Mouse (Mus musculus): ENCODE results near the gene Gm21293.
"Not testable (repeated sequence)": the region's sequence is repeated elsewhere in the genome, so short reads cannot be mapped to it uniquely, and the experiment has no call there.

The Gm21293 gene

GRCm38 (mm10) chr10:104142687-104143086 is at the start of gene Gm21293:
TSS of gene Gm21293 (plus strand) at chr10:104142987.
- DNase-seq (ENCODE audit: extremely low read depth, low read depth, low spot score), result not testable (repeated sequence)

GRCm38 (mm10) chr10:104110044-104110443 is 32.7 kb upstream of the Gm21293 start:
- no peak for DNase-seq (ENCODE audit: extremely low read depth, low read depth, low spot score)

- no peak for DNase-seq (ENCODE audit: extremely low read depth, low read depth, low spot score)
These were observed 24.5 kb upstream of the Gm21293 start for GRCm38 (mm10) chr10:104118312-104118711.

- DNase-seq (ENCODE audit: extremely low read depth, low read depth, low spot score), result not testable (repeated sequence)
These were observed 8.4 kb downstream of the Gm21293 start, which contains the start of gene Gm6763 for GRCm38 (mm10) chr10:104151197-104151596. TSS of gene Gm6763 (plus strand) at chr10:104151497.

- not testable (repeated sequence) for DNase-seq (ENCODE audit: extremely low read depth, low read depth, low spot score)
These were observed 16.9 kb downstream of the Gm21293 start, which contains the start of gene Gm8764 for GRCm38 (mm10) chr10:104159706-104160105. TSS of gene Gm8764 (plus strand) at chr10:104160006.

GRCm38 (mm10) chr10:104168215-104168614 is 25.4 kb downstream of the Gm21293 start, which contains the start of gene Gm21304:
TSS of gene Gm21304 (plus strand) at chr10:104168515.
- DNase-seq (ENCODE audit: extremely low read depth, low read depth, low spot score), result not testable (repeated sequence)

GRCm38 (mm10) chr10:104176724-104177123 is 33.9 kb downstream of the Gm21293 start, which contains the start of gene Gm21312:
TSS of gene Gm21312 (plus strand) at chr10:104177024.
- not testable (repeated sequence) for DNase-seq (ENCODE audit: extremely low read depth, low read depth, low spot score)

GRCm38 (mm10) chr10:104185233-104185632 is 42.4 kb downstream of the Gm21293 start, which contains the start of gene Gm20765:
TSS of gene Gm20765 (plus strand) at chr10:104185533.
- DNase-seq (ENCODE audit: extremely low read depth, low read depth, low spot score), result not testable (repeated sequence)

- not testable (repeated sequence) for DNase-seq (ENCODE audit: extremely low read depth, low read depth, low spot score)
These were observed 51.0 kb downstream of the Gm21293 start, which contains the start of gene Gm4340 for GRCm38 (mm10) chr10:104193742-104194141. TSS of gene Gm4340 (plus strand) at chr10:104194042.

Measured in fat pad, adult 2 months (tissue).